ENCODE assay signal across 11 mouse cellular contexts in the genomic region with DNA sequence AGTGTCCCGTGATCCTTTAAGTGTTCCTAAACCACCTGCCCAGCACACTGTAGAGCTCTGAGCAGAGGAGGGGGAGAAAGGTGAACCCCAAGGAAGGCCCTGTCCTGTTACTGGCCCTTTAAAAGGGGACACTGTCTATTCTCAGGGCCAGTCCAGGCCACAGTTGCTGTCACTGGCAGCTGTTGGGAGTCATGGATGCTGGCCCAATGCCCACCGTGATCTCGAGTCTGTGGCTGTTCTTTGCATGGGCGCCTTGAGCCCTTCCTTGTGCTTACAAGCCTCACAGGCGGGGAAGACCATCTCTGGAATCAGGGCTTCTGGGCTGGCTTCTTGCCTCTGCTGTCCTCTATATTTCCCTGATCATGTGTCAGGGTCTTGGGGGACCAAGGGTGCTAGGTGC. TPM values are rescaled to one million over a fixed set of nuclear protein-coding genes. Genes with fewer than 3 reads are reported as not detected.
A peak's percentile ranks its signal among the peaks of the same experiment; 100 is the strongest.
DNase-seq lines count a peak whose midpoint lies in the region; ATAC-seq and TF ChIP-seq lines count a peak whose summit lies in the region.
"Had no signal": no experiment of that assay in that cellular context is flagged by ENCODE, and none has a peak within 500 bp of the region (broad histone marks: within the 10 kb centered on the region; RNA-seq: fewer than 3 reads in every experiment).

No protein-coding gene starts in this region.

- no peak overlapping the region for H3K4me3 ChIP-seq in kidney, embryonic 16.5 days (ENCODE audit: low read length)
- H3K4me3 ChIP-seq in thymus, adult 2 months (ENCODE audit: control insufficient read depth, insufficient read depth, low read length) = no peak overlapping the region
- no peak overlapping the region for H3K4me3 ChIP-seq in hindbrain, embryonic 13.5 days
- H3K4me3 ChIP-seq: forebrain, embryonic 10.5 days; intestine, embryonic 15.5 days had no signal

- TF ChIP-seq POLR2A in thymus, adult 2 months (IDR thresholded peaks at IDR 0.05; ENCODE audit: control insufficient read depth, extremely low read depth, insufficient read depth, low read length, poor library complexity) = no peak

- H3K27me3 ChIP-seq in kidney, embryonic 16.5 days (ENCODE audit: insufficient read depth, low read length) = peaks cover 32% of the 10 kb centered on the region
- no peaks in the 10 kb centered on the region; the same call in 1 of the 2 replicates for H3K27me3 ChIP-seq in thymus, adult 2 months (ENCODE audit: control insufficient read depth, insufficient read depth, low read length)
- H3K27me3 ChIP-seq in hindbrain, embryonic 13.5 days = peaks cover 47% of the 10 kb centered on the region

- no peak overlapping the region for H3K9ac ChIP-seq in kidney, embryonic 16.5 days (replicated peaks; ENCODE audit: low read length)
- no peak overlapping the region for H3K9ac ChIP-seq in hindbrain, embryonic 13.5 days
- H3K9ac ChIP-seq: intestine, embryonic 15.5 days had no signal

- ATAC-seq in kidney, embryonic 16.5 days (ENCODE audit: low FRiP score, low TSS enrichment) = no peak
- ATAC-seq in activated CD4-positive, CD25-positive, alpha-beta regulatory T cell, adult 4 months = no peak
- no peak for ATAC-seq in hindbrain, embryonic 13.5 days (ENCODE audit: low FRiP score)
- ATAC-seq: intestine, embryonic 15.5 days had no signal

- no peaks in the 10 kb centered on the region for H3K36me3 ChIP-seq in kidney, embryonic 16.5 days (ENCODE audit: insufficient read depth, low read length)
- no peaks in the 10 kb centered on the region for H3K36me3 ChIP-seq in thymus, adult 2 months (ENCODE audit: control insufficient read depth, insufficient read depth, low read length)
- H3K36me3 ChIP-seq in hindbrain, embryonic 13.5 days = no peaks in the 10 kb centered on the region
- H3K36me3 ChIP-seq: forebrain, embryonic 10.5 days; G1E; intestine, embryonic 15.5 days had no signal

- TF ChIP-seq CTCF in thymus, adult 2 months (IDR thresholded peaks at IDR 0.05; ENCODE audit: borderline replicate concordance, control insufficient read depth, extremely low read depth, insufficient read depth, low read length, poor library complexity) = no peak

- peak; percentile 89 for DNase-seq in kidney, postnatal 10 days
- peak; percentile 34 for DNase-seq in adipocyte (ENCODE audit: low spot score)
- DNase-seq in adrenal gland, postnatal 25 days = peak; percentile 76
- peak; percentile 85 to 87 for DNase-seq in heart, postnatal 10 days
- DNase-seq in thymus, adult 2 months = no peak

- H3K4me2 ChIP-seq in kidney, embryonic 16.5 days (replicated peaks; ENCODE audit: low read depth, low read length) = no peak overlapping the region
- no peak overlapping the region for H3K4me2 ChIP-seq in hindbrain, embryonic 13.5 days
- H3K4me2 ChIP-seq: intestine, embryonic 15.5 days had no signal

- 47% methylated on average over 5 of the region's 5 CpGs for WGBS in kidney, embryonic 16.5 days
- WGBS in thymus, adult 2 months = 80% methylated on average over 5 of the region's 5 CpGs
- 68% methylated on average over 5 of the region's 5 CpGs for WGBS in hindbrain, embryonic 13.5 days

- H3K9me3 ChIP-seq in kidney, embryonic 16.5 days (ENCODE audit: low read length) = no peaks in the 10 kb centered on the region
- no peaks in the 10 kb centered on the region for H3K9me3 ChIP-seq in hindbrain, embryonic 13.5 days
- H3K9me3 ChIP-seq: forebrain, embryonic 10.5 days; G1E; intestine, embryonic 15.5 days had no signal

- intact Hi-C loops in heart, postnatal 10 days (cut with DNase I) = no loop called here

- H3K4me1 ChIP-seq in kidney, embryonic 16.5 days (ENCODE audit: insufficient read depth, low read length) = 0 out of 2 replicates have a peak, but pooled peaks cover 6% of the 10 kb centered on the region
- peaks cover 20% of the 10 kb centered on the region for H3K4me1 ChIP-seq in thymus, adult 2 months (replicated peaks; ENCODE audit: control insufficient read depth, insufficient read depth, low read length)
- H3K4me1 ChIP-seq in hindbrain, embryonic 13.5 days (replicated peaks) = peaks cover 14% of the 10 kb centered on the region

- no peak overlapping the region for H3K27ac ChIP-seq in kidney, embryonic 16.5 days (ENCODE audit: low read length)
- no peak overlapping the region for H3K27ac ChIP-seq in thymus, adult 2 months (ENCODE audit: control insufficient read depth, insufficient read depth, low read length)
- H3K27ac ChIP-seq in hindbrain, embryonic 13.5 days = no peak overlapping the region
- H3K27ac ChIP-seq: forebrain, embryonic 10.5 days; intestine, embryonic 15.5 days had no signal

RNA-seq across cellular contexts. Expression of a gene that starts 4.7 kb away (rescaled TPM):
- polyA plus RNA-seq in kidney, embryonic 16.5 days (2015; fragmentation: Nextera tagmentation; extraction: Ambion mirVana) = 2.8 and 3.0 TPM in 2 replicates
- 6.0 and 7.8 TPM in 2 replicates for total RNA-seq in adrenal gland, postnatal 25 days (2021)
- 10 to 100 TPM in 1 of 2 experiments, 1 to 10 TPM in 1; 9.9 to 12.6 TPM for total RNA-seq in heart, postnatal 10 days (2021)
- 1 to 10 TPM; 1.5 to 1.9 TPM for polyA plus RNA-seq in activated CD4-positive, CD25-positive, alpha-beta regulatory T cell, adult 4 months (2017; shearing (Covaris generic))
- 4.0 and 4.5 TPM in 2 replicates for polyA plus RNA-seq in thymus, adult 2 months (2012; rRNA removed)
- 9.5 and 10.4 TPM in 2 replicates for polyA plus RNA-seq in hindbrain, embryonic 13.5 days (2015; fragmentation: Nextera tagmentation; extraction: Ambion mirVana)
- polyA plus RNA-seq: forebrain, embryonic 10.5 days; G1E had no signal

RNA-seq across cellular contexts. Expression of a gene that starts 22.6 kb away (rescaled TPM):
- 25.2 and 27.6 TPM in 2 replicates for polyA plus RNA-seq in kidney, embryonic 16.5 days (2015; fragmentation: Nextera tagmentation; extraction: Ambion mirVana)
- 10.6 and 13.9 TPM in 2 replicates for total RNA-seq in adrenal gland, postnatal 25 days (2021)
- total RNA-seq in heart, postnatal 10 days (2021) = 10 to 100 TPM; 14.7 to 17.4 TPM
- polyA plus RNA-seq in activated CD4-positive, CD25-positive, alpha-beta regulatory T cell, adult 4 months (2017; shearing (Covaris generic)) = 1 to 10 TPM; 2.1 to 2.5 TPM
- polyA plus RNA-seq in thymus, adult 2 months (2012; rRNA removed) = 4.4 and 5.2 TPM in 2 replicates
- 2.7 and 3.8 TPM in 2 replicates for polyA plus RNA-seq in hindbrain, embryonic 13.5 days (2015; fragmentation: Nextera tagmentation; extraction: Ambion mirVana)
